Mouse (Mus musculus) liver, postnatal 0 days (tissue): Measurements from ENCODE around the gene Gm11985.

ENCODE experiments used
- CTCF ChIP-seq: sonication (generic); IDR thresholded peaks from 2 replicates; pipeline ENCODE4 v1.5.1; 2016; ENCODE audit warnings: antibody characterized with exemption, low read depth
- EP300 ChIP-seq: IDR thresholded peaks from 2 replicates; pipeline ENCODE4 v1.6.1; 2016; ENCODE audit warnings: antibody characterized with exemption, low read depth, mild to moderate bottlenecking

DNA sequence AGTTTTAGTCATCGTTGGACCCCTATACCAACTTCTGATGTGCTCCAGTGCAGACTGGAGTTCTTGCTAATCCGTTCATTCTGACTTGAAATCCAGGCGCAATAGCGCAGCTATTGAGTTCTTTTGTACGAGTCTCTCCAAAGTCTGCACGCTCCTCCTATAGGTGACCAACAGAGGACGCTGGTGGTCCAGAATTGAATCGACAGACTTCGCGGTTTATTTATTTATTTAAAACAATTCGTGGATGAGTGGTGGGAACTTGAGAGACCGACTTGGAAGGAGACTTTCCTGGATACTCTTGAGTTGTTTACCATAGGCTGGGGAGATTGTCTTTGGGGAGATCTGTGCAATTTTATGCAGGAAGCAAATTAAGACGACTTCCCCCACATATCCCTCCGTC is 26.4 kb upstream of the Gm11985 start:
- TF ChIP-seq CTCF (peak; percentile 58), EP300 (no peak)
